Mouse (Mus musculus): ENCODE data around the gene Zic2. TPM values are rescaled to one million over a fixed set of nuclear protein-coding genes. Genes with fewer than 3 reads are reported as not detected.

Gene Zic2
- total RNA-seq, 2 experiments from 2014 or later = 0.15 to 0.21 TPM

DNA sequence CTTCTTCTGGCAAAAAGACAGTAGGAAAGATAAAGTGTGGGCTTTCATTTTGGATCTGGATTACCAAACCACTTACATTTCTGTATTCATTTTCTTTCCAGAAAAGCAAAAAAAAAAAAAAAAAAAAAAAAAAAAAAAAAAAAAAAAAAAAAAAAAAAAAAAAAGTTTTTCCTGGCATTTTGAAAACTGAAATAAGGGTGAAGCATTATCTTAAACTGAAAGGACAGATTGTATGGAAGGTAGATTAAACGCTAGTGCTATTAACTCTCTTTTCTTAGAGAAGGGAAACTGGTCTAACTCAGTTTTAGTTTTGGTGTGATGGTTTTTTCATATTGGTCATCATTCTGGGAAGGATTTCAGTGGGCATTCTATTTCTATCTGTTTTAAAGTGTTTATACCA, 16.8 kb downstream of the Zic2 start:
- DNase-seq = no peak

DNA sequence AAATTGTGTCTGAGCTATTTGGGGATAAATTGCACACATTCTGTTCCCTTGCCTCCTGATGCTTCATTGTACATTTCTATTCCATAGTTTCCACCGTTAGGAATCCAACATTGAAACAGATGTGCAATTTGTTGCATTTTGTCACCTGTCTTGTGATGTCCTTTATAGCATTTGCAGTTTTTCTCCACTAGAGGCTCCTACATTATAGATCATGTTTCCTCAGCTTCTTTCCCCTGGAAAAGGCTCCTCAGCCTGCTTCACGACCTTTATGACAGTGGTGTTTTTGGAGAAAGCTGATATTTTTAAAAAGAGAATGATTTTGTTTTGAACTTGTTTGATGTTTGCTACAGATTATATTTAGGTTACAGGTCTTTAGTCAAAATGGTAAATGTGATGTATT, 33.8 kb downstream of the Zic2 start:
- DNase-seq = no peak

DNA sequence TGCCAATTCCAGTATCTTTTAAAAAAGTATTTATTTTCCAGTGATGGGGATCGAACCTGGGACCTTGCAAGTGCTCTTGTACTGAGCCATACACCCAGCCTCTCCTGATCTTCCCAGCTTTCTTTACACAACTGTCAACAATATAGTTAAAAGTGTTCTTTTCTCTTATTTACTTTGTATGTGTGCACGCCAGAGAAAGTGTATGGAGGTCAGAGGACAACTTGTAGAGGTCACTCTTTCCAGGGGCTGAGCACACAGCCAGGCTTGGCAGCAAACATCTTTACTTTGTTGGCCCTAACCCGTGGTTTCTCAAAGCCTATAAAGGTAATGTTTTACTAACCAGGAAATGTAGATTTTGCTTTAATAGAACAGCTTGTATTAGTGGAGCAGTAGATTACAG, 36.3 kb downstream of the Zic2 start:
- DNase-seq = no peak

DNA sequence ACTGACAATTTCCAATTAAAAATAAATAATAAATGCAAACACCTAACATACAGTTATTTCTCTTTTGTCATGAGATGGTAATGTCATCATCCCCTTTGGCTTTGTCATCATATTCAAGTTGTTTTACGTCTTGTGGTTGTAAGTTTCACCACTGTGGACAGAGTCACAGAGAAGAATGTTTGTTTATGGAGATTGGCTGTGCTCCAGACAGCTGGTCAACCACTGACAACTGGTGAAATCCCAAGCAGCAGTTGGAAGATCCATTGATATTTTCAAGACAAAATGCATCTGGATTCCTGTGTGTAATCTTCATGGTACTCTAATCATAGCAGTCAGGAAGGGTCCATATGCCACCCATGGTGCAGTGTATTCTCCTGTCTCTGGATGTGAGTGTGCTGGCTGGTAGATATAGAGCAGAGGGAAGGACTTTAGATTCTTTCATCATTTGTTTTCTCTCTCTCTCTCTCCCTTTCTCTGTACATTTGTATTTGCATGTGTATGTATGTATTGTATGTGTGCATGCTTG, 38.3 kb downstream of the Zic2 start:
- DNase-seq = no peak

DNA sequence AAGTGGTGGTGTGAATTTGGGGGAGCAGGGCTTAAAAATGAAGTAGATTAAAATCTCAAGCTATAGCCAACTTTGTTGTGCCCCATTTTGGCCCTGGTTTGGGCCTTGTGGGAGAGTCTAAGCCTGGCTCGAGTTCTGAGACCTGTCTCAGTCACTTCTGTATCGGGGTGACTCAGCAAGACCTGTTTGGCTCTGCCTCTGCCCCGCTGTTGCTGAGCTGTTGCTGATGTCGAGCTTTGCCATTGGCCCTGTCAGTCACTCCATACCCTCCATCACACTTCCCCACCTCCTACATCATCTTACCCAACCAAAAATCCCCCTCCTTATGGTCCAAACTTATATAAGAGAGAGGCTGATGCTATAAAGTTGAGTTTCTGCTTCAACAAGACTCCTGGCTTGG, 53.2 kb downstream of the Zic2 start:
- DNase-seq = no peak

Other genes with a start within 250 kb of the Zic2 start
- gene Gm5089, start 24.3 kb upstream of the Zic2 start, total RNA-seq (2021) = not detected
- not detected for gene Zic5, start 9.8 kb upstream of the Zic2 start, total RNA-seq (2021)
- gene Gm10837, start 15.2 kb downstream of the Zic2 start, total RNA-seq (2021) = not detected
- 100 to 1,000 TPM; 167 to 170 TPM for gene Pcca, start 58.9 kb downstream of the Zic2 start, total RNA-seq (2021)

Data from adrenal gland, postnatal 10 days (tissue).